ENCODE assay signal across 30 mouse cellular contexts in genomic region chr19:32606227-32606827, GRCm38 (mm10). TPM values are rescaled to one million over a fixed set of nuclear protein-coding genes. Genes with fewer than 3 reads are reported as not detected.
DNase-seq lines count a peak whose midpoint lies in the region; ATAC-seq and TF ChIP-seq lines count a peak whose summit lies in the region.
"Had no signal": no experiment of that assay in that cellular context is flagged by ENCODE, and none has a peak within 500 bp of the region (broad histone marks: within the 10 kb centered on the region; RNA-seq: fewer than 3 reads in every experiment).

No protein-coding gene starts in this region.

- H3K27me3 ChIP-seq in kidney, embryonic 16.5 days (ENCODE audit: insufficient read depth, low read length): no peaks in the 10 kb centered on the region
- H3K27me3 ChIP-seq in limb, embryonic 14.5 days (ENCODE audit: control insufficient read depth, insufficient read depth, low read length): no peaks in the 10 kb centered on the region
- H3K27me3 ChIP-seq: embryonic facial prominence, embryonic 12.5 days; forebrain, embryonic 13.5 days; heart, embryonic 13.5 days; hindbrain, embryonic 15.5 days; intestine, embryonic 15.5 days; lung, embryonic 15.5 days; midbrain, embryonic 12.5 days; neural tube, embryonic 13.5 days had no signal

- peaks cover 9% of the 10 kb centered on the region for H3K4me1 ChIP-seq in kidney, embryonic 16.5 days (ENCODE audit: insufficient read depth, low read length)
- peaks cover 38% of the 10 kb centered on the region for H3K4me1 ChIP-seq in limb, embryonic 14.5 days (ENCODE audit: control insufficient read depth, insufficient read depth, low read length)
- H3K4me1 ChIP-seq: forebrain, embryonic 13.5 days; hindbrain, embryonic 15.5 days; lung, embryonic 15.5 days; midbrain, embryonic 12.5 days; neural tube, embryonic 13.5 days had no signal

- no peaks in the 10 kb centered on the region for H3K9me3 ChIP-seq in kidney, embryonic 16.5 days (ENCODE audit: low read length)
- no peaks in the 10 kb centered on the region for H3K9me3 ChIP-seq in limb, embryonic 14.5 days (ENCODE audit: control insufficient read depth, low read length)
- H3K9me3 ChIP-seq: embryonic facial prominence, embryonic 12.5 days; forebrain, embryonic 13.5 days; heart, embryonic 13.5 days; hindbrain, embryonic 15.5 days; intestine, embryonic 15.5 days; lung, embryonic 15.5 days; midbrain, embryonic 12.5 days; neural tube, embryonic 13.5 days had no signal

- peak; percentile 36 to 64 for DNase-seq in kidney, adult 8-10 months
- DNase-seq in fat pad, adult 2 months (ENCODE audit: extremely low read depth, low read depth, low spot score): peak; percentile 84
- peak; percentile 25 for DNase-seq in forelimb bud, embryonic 11.5 days (ENCODE audit: low read depth, low spot score)
- no peak for DNase-seq in limb, embryonic 14.5 days (ENCODE audit: low spot score)
- no peak for DNase-seq in adrenal gland, postnatal 4 days (ENCODE audit: low spot score in 2 of 2)
- DNase-seq: adrenal gland, adult 2 months; B cell, adult 2 months; cerebellum, adult 8-10 months; cerebellum, postnatal 36 days; gastrocnemius, postnatal 25 days; heart, adult 2 months; heart, postnatal 10 days; kidney, postnatal 10 days; layer of hippocampus, adult 9-11 months; right cerebral cortex, postnatal 4 days; thymus, adult 18-20 months; thymus, postnatal 25 days had no signal

- H3K9ac ChIP-seq in kidney, embryonic 16.5 days (replicated peaks; ENCODE audit: low read length): no peak overlapping the region
- no peak overlapping the region for H3K9ac ChIP-seq in limb, embryonic 14.5 days (ENCODE audit: low read depth, low read length, severe bottlenecking)
- H3K9ac ChIP-seq: embryonic facial prominence, embryonic 12.5 days; forebrain, embryonic 13.5 days; heart, embryonic 13.5 days; hindbrain, embryonic 15.5 days; intestine, embryonic 15.5 days; lung, embryonic 15.5 days; midbrain, embryonic 12.5 days; neural tube, embryonic 13.5 days had no signal

- no peak overlapping the region for H3K4me2 ChIP-seq in kidney, embryonic 16.5 days (replicated peaks; ENCODE audit: low read depth, low read length)
- no peak overlapping the region for H3K4me2 ChIP-seq in limb, embryonic 14.5 days (replicated peaks; ENCODE audit: low read depth, low read length, severe bottlenecking)
- H3K4me2 ChIP-seq: embryonic facial prominence, embryonic 12.5 days; forebrain, embryonic 13.5 days; heart, embryonic 13.5 days; hindbrain, embryonic 15.5 days; intestine, embryonic 15.5 days; liver, embryonic 11.5 days; lung, embryonic 15.5 days; midbrain, embryonic 12.5 days; neural tube, embryonic 13.5 days had no signal

- no peaks in the 10 kb centered on the region for H3K36me3 ChIP-seq in kidney, embryonic 16.5 days (ENCODE audit: insufficient read depth, low read length)
- H3K36me3 ChIP-seq in limb, embryonic 14.5 days (ENCODE audit: control insufficient read depth, insufficient read depth, low read length): no peaks in the 10 kb centered on the region
- H3K36me3 ChIP-seq: embryonic facial prominence, embryonic 12.5 days; heart, embryonic 13.5 days; hindbrain, embryonic 15.5 days; intestine, embryonic 15.5 days; lung, embryonic 15.5 days; midbrain, embryonic 12.5 days; neural tube, embryonic 13.5 days had no signal

- no peak overlapping the region for H3K4me3 ChIP-seq in kidney, embryonic 16.5 days (ENCODE audit: low read length)
- no peak overlapping the region for H3K4me3 ChIP-seq in limb, embryonic 14.5 days (replicated peaks; ENCODE audit: low read length)
- H3K4me3 ChIP-seq: embryonic facial prominence, embryonic 12.5 days; erythroblast, embryonic 14.5 days; forebrain, embryonic 13.5 days; heart, adult 2 months; heart, embryonic 13.5 days; hindbrain, embryonic 15.5 days; intestine, embryonic 15.5 days; lung, embryonic 15.5 days; midbrain, embryonic 12.5 days; neural tube, embryonic 13.5 days had no signal

- H3K27ac ChIP-seq in kidney, embryonic 16.5 days (ENCODE audit: low read length): no peak overlapping the region
- peak overlapping the region; percentile 40 for H3K27ac ChIP-seq in limb, embryonic 14.5 days (replicated peaks; ENCODE audit: low read depth, low read length)
- H3K27ac ChIP-seq: forebrain, embryonic 13.5 days; heart, adult 2 months; heart, embryonic 13.5 days; hindbrain, embryonic 15.5 days; intestine, embryonic 15.5 days; lung, embryonic 15.5 days; midbrain, embryonic 12.5 days; neural tube, embryonic 13.5 days; stomach, postnatal 0 days had no signal

- ATAC-seq in kidney, embryonic 16.5 days (ENCODE audit: low FRiP score, low TSS enrichment): no peak
- ATAC-seq in limb, embryonic 14.5 days (ENCODE audit: low FRiP score, low read depth): no peak; the same call in 1 of the 2 replicates
- no peak for ATAC-seq in inflammation-experienced regulatory T-cells, adult 6 months
- ATAC-seq: forebrain, embryonic 13.5 days; intestine, embryonic 15.5 days had no signal

- TF ChIP-seq POLR2A in limb, embryonic 14.5 days (IDR thresholded peaks at IDR 0.05; ENCODE audit: borderline replicate concordance, extremely low read depth, insufficient read depth, insufficient read length): no peak

- WGBS in kidney, embryonic 16.5 days: 62% methylated on average over 4 of the region's 4 CpGs
- 54% methylated on average over 4 of the region's 4 CpGs for WGBS in limb, embryonic 14.5 days

RNA-seq across cellular contexts. Expression of gene Papss2, which starts 10.7 kb away (rescaled TPM):
- polyA plus RNA-seq in kidney, embryonic 16.5 days (2015; fragmentation: Nextera tagmentation; extraction: Ambion mirVana): 17.0 and 20.8 TPM in 2 replicates
- 61.1 and 62.0 TPM in 2 replicates for polyA plus RNA-seq in limb, embryonic 14.5 days (2012; rRNA removed)
- polyA plus RNA-seq in limb, embryonic 14.5 days (2014; fragmentation: Nextera tagmentation; extraction: Ambion mirVana): 48.2 and 51.1 TPM in 2 replicates
- 10 to 100 TPM; 20.7 to 26.6 TPM for total RNA-seq in adrenal gland, postnatal 4 days (2021)
- under 1 TPM; 0.30 to 0.39 (median 0.39) TPM for polyA plus RNA-seq in inflammation-experienced regulatory T-cells, adult 6 months (2017; shearing (Covaris generic))

Comparison
In these comparisons a context has a peak if more than half of its experiments do, and no peak if none do; other contexts are left out.
1. DNase-seq: peak in kidney, adult 8-10 months (2 of 2), fat pad, adult 2 months (single experiment) and forelimb bud, embryonic 11.5 days (single experiment); none in limb, embryonic 14.5 days (single experiment) and adrenal gland, postnatal 4 days (0 of 2).
2. RNA of gene Papss2, which starts 10.7 kb away (polyA plus RNA-seq): 48.2 to 62.0 TPM in limb, embryonic 14.5 days and 17.0 to 20.8 TPM in kidney, embryonic 16.5 days; 0.30 to 0.39 TPM in inflammation-experienced regulatory T-cells, adult 6 months; every median in the first group is over 10 times any median in the second.